Mouse (Mus musculus) limb, embryonic 11.5 days (tissue): ENCODE measurements around the gene Vamp5. TPM values are rescaled to one million over a fixed set of nuclear protein-coding genes. Genes with fewer than 3 reads are reported as not detected.

Experiments
- ATAC-seq: fragments of 200-750 bp; cut with Nextera tagmentation; 2 replicates; pipeline ENCODE4 v1.8.0; 2017; ENCODE audit warnings: low read depth; ENCODE audit not compliant: insufficient number of reproducible peaks, low FRiP score, low TSS enrichment
- DNase-seq: peaks from one replicate; pipeline ENCODE4 v3.0.0-alpha.2; 2015; ENCODE audit warnings: low spot score
- H3K27ac ChIP-seq: fragments of 300-500 bp; sonication (generic); replicated peaks from 2 replicates; pipeline ENCODE4 v1.5.1; 2014; ENCODE audit warnings: low read depth, mild to moderate bottlenecking, low read length
- H3K27me3 ChIP-seq: fragments of 300-500 bp; sonication (generic); 2 replicates; pipeline ENCODE4 v1.6.1; 2014; ENCODE audit warnings: mild to moderate bottlenecking, low read length, mixed read lengths; ENCODE audit not compliant: control insufficient read depth, insufficient read depth
- H3K36me3 ChIP-seq: fragments of 300-500 bp; sonication (generic); 2 replicates; pipeline ENCODE4 v1.6.1; 2014; ENCODE audit warnings: mild to moderate bottlenecking, low read length, moderate library complexity, mixed read lengths; ENCODE audit not compliant: control insufficient read depth, insufficient read depth
- H3K4me1 ChIP-seq: fragments of 300-500 bp; sonication (generic); 2 replicates; pipeline ENCODE4 v1.6.1; 2014; ENCODE audit warnings: low read length, mixed read lengths; ENCODE audit not compliant: control insufficient read depth, insufficient read depth
- H3K4me2 ChIP-seq: fragments of 300-500 bp; sonication (generic); 2 replicates; pipeline ENCODE4 v1.6.1; 2014; ENCODE audit warnings: low read depth, mild to moderate bottlenecking, moderate library complexity; ENCODE audit not compliant: severe bottlenecking
- H3K4me3 ChIP-seq: fragments of 300-500 bp; sonication (generic); 2 replicates; pipeline ENCODE4 v1.5.1; 2014; ENCODE audit warnings: low read depth, low read length
- H3K9ac ChIP-seq: fragments of 300-500 bp; sonication (generic); 2 replicates; pipeline ENCODE4 v1.6.1; 2014; ENCODE audit warnings: mild to moderate bottlenecking, low read length
- H3K9me3 ChIP-seq: fragments of 300-500 bp; sonication (generic); 2 replicates; pipeline ENCODE4 v1.6.1; 2016; ENCODE audit warnings: low read length; ENCODE audit not compliant: control insufficient read depth
- WGBS: fragments of 180-500 bp; shearing (Covaris S2); extraction: QIAGEN DNeasy Blood & Tissue Kit; methylation state at CpG from one replicate; pipeline ENCODE4 v1.1.7; 2014; 5-methylcytosine and 5-hydroxymethylcytosine counted together
- polyA plus RNA-seq: library from polyadenylated mRNA; unstranded; fragments of >200 nt; fragmentation: Nextera tagmentation; extraction: Ambion mirVana; gene quantifications from 2 replicates; pipeline ENCODE4 v1.2.1, GENCODE M21; 2014

The Vamp5 gene
- polyA plus RNA-seq, 1 experiment from 2014 or later = 17.0 TPM

- H3K9ac ChIP-seq = peak overlapping the region; percentile 82; the same call in 1 of the 2 replicates
- DNase-seq = no peak
Observed at GRCm38 (mm10) chr6:72415181-72415580, 34.9 kb upstream of the Vamp5 start.

DNA sequence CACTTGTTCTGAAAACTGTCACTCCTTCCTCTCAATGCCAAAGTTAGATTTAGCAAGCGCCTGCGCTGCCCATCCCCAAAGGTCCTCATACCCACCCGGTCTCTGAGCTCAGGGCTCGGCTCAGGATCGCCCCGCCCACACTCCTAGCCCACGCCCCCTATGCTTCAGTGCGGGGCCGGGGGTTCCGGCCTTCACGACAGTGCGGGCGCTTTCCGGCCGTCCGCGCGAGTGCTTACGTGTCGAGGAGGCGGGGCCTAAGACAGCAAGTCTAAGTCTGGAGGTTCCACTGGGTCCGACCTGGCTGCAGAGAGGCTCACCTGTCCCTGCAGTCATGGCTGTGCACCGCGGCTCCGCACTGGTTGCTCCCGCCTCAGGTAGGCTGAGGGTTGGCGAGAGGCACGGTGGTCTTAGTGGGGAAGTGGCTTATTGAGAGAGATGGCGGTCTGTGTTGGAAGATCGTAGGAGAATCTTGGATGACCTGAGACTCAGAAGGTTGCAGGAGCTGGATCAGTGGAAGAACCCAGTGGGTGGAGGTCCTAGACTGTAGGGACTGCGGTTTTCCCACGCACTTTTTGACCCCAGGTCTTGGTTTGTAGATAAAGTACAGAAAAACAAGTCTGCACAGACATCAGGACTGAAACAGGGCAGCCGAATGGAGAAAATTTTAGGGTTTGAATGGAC lies 33.9 kb upstream of the Vamp5 start, which contains the start of gene Ggcx:
TSS of gene Ggcx (plus strand) at position 233 of the 681 bp plus-strand sequence.
- peaks cover 4% of the 10 kb centered on the region; the same call in 1 of the 2 replicates for H3K4me1 ChIP-seq
- DNase-seq = peak; percentile 96
- H3K27ac ChIP-seq = no peak within 1 kb of the TSS
- H3K9ac ChIP-seq = peak within 1 kb of the TSS; percentile 82
- H3K4me2 ChIP-seq = peak within 1 kb of the TSS; percentile 79
- H3K4me3 ChIP-seq = peak within 1 kb of the TSS; percentile 80
- peaks cover 8% of the 10 kb centered on the region; the same call in 1 of the 2 replicates for H3K36me3 ChIP-seq
- WGBS = 2% methylated on average over 33 of the region's 33 CpGs
- ATAC-seq = peak; percentile 97
- no peaks in the 10 kb centered on the region for H3K27me3 ChIP-seq
- H3K9me3 ChIP-seq = no peaks in the 10 kb centered on the region

More at GRCm38 (mm10) chr6:72415181-72415580, 34.9 kb upstream of the Vamp5 start:
- peaks cover 8% of the 10 kb centered on the region; the same call in 1 of the 2 replicates for H3K36me3 ChIP-seq
- no peak for ATAC-seq
- WGBS = 82% methylated on average over 5 of the region's 5 CpGs
- H3K9me3 ChIP-seq = no peaks in the 10 kb centered on the region
- H3K4me2 ChIP-seq = peak overlapping the region; percentile 79
- H3K27me3 ChIP-seq = no peaks in the 10 kb centered on the region
- peaks cover 4% of the 10 kb centered on the region; the same call in 1 of the 2 replicates for H3K4me1 ChIP-seq
- no peak overlapping the region for H3K27ac ChIP-seq
- peak overlapping the region; percentile 80 for H3K4me3 ChIP-seq

DNA sequence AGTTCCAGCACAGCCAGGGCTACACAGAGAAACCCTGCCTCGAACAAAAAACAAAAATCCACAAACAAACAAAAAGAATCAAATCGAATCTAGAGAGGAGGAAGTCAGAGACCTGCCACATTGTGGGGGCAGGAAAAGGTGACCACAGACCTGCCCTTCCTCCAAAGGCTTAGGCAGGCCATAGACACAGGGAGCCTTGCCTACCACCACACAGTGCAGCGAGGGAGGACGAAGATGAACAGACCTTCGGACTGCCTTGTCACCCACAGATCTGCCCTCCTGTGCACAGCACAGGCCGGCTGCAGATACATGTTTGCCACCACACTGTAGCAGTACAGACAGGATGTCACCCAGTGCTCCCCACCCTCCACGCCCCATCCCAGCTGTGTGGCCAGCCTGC lies 30.2 kb upstream of the Vamp5 start:
- Histone ChIP-seq H3K36me3 (no peaks in the 10 kb centered on the region), H3K4me1 (peaks cover 4% of the 10 kb centered on the region; the same call in 1 of the 2 replicates), H3K9me3 (no peaks in the 10 kb centered on the region), H3K4me2 (no peak overlapping the region), H3K9ac (no peak overlapping the region), H3K27ac (no peak overlapping the region), H3K4me3 (no peak overlapping the region), H3K27me3 (no peaks in the 10 kb centered on the region)
- 85% methylated on average over 7 of the region's 7 CpGs for WGBS
- DNase-seq = no peak
- ATAC-seq = no peak

- Histone ChIP-seq H3K27me3 (no peaks in the 10 kb centered on the region), H3K36me3 (no peaks in the 10 kb centered on the region), H3K9ac (no peak overlapping the region), H3K4me1 (peaks cover under 1% of the 10 kb centered on the region; the same call in 1 of the 2 replicates), H3K27ac (no peak overlapping the region), H3K4me2 (no peak overlapping the region), H3K4me3 (no peak overlapping the region), H3K9me3 (no peaks in the 10 kb centered on the region)
- WGBS = 31% methylated on average over 1 of the region's 1 CpGs
- ATAC-seq (no peak), DNase-seq (no peak)
Observed at GRCm38 (mm10) chr6:72410003-72410402, 29.7 kb upstream of the Vamp5 start.

DNA sequence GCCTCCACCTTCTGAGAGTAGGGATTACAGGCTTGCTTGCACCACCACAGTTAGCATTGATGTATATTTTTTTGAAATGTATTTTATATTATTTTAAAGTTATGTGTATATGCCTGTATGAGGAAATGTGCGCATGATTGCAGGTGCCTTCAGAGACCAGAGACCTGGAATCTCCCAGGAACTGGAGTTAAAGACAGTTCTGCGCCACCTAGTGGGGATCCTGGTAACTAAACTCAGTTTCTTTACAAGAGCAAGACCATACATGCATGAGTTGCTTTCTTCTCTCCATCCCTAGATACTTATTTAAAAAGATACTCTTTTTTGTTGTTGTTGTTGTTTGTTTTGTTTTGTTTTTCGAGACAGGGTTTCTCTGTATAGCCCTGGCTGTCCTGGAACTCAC lies 29.3 kb upstream of the Vamp5 start:
- DNase-seq = peak; percentile 83
- H3K9ac ChIP-seq = no peak overlapping the region
- no peak for ATAC-seq
- no peak overlapping the region for H3K4me2 ChIP-seq
- 21% methylated on average over 3 of the region's 3 CpGs for WGBS
- H3K36me3 ChIP-seq = no peaks in the 10 kb centered on the region
- no peak overlapping the region for H3K27ac ChIP-seq
- no peaks in the 10 kb centered on the region for H3K27me3 ChIP-seq
- H3K4me1 ChIP-seq = no peaks in the 10 kb centered on the region
- no peaks in the 10 kb centered on the region for H3K9me3 ChIP-seq
- no peak overlapping the region for H3K4me3 ChIP-seq

DNA sequence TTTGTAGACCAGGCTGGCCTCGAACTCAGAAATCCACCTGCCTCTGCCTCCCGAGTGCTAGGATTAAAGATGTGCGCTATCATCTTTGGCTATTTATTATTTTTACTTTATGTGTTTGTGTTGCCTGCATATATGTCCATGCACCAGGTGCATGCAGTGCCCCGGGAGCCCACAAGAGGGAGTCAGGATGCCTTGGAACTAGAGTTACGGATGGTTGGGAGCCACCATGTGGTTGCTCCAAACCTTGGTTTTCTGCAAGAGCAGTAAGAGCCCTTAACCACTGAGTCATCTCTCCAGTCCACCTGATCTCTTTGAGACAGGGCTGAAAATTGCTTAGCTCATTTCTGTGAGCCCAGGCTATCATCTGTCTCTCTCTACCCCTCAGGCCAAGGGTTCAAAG lies 26.9 kb upstream of the Vamp5 start:
- Histone ChIP-seq H3K27ac (no peak overlapping the region), H3K4me1 (no peaks in the 10 kb centered on the region), H3K36me3 (no peaks in the 10 kb centered on the region), H3K27me3 (no peaks in the 10 kb centered on the region), H3K9ac (no peak overlapping the region), H3K4me3 (no peak overlapping the region), H3K4me2 (no peak overlapping the region), H3K9me3 (no peaks in the 10 kb centered on the region)
- ATAC-seq (peak; percentile 44; the same call in 1 of the 2 replicates), DNase-seq (peak; percentile 97)
- WGBS = 2% methylated on average over 5 of the region's 5 CpGs

DNA sequence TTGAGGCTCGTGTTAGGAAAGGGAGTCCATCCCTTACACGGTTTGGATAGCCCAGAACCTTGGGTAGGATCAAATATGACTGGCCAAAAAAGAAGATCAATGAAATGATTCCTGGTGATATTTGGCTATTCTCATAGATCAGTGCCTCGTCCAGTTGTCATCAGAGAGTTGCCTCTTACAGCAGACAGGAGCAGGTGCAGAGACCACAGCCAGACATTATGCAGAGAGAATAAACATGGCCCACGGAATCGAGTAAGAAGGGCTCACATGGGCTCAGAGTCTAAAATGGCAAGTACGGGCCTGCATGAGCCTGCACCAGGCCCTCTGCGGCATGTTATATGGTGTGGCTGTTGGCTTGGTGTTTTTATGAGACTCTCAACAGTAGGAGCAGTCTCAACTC lies 25.1 kb upstream of the Vamp5 start:
- no peak overlapping the region for H3K9ac ChIP-seq
- DNase-seq (no peak), ATAC-seq (no peak)
- no peak overlapping the region for H3K4me2 ChIP-seq
- 77% methylated on average over 7 of the region's 7 CpGs for WGBS
- no peak overlapping the region for H3K27ac ChIP-seq
- no peaks in the 10 kb centered on the region for H3K36me3 ChIP-seq
- H3K4me3 ChIP-seq = no peak overlapping the region
- no peaks in the 10 kb centered on the region for H3K9me3 ChIP-seq
- H3K4me1 ChIP-seq = no peaks in the 10 kb centered on the region
- no peaks in the 10 kb centered on the region for H3K27me3 ChIP-seq

DNA sequence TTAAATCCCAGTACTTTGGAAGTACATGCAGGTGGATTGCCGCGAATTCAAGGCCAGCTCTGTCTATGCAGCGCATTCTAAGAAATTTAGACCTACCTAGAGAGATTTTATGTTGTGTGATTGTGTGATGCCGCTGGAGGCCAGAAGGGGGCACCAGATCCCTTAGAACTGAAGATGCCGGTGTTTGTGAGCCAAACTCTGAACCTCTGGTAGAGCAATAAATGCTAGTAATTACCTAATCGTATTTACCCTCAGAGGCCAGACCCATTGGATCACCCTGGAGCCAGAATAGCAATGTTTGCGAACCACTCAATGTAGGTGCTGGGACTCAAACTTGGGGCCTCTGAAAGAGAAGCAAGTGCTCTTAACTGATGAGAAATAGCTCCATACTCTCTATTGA lies 21.6 kb upstream of the Vamp5 start:
- Histone ChIP-seq H3K36me3 (no peaks in the 10 kb centered on the region), H3K9me3 (no peaks in the 10 kb centered on the region), H3K4me2 (no peak overlapping the region), H3K9ac (no peak overlapping the region), H3K4me1 (no peaks in the 10 kb centered on the region), H3K4me3 (no peak overlapping the region), H3K27ac (no peak overlapping the region), H3K27me3 (no peaks in the 10 kb centered on the region)
- ATAC-seq = no peak
- peak; percentile 82 for DNase-seq
- WGBS = 18% methylated on average over 7 of the region's 7 CpGs
